Mouse (Mus musculus): ENCODE results near the gene Myrf. TPM values are rescaled to one million over a fixed set of nuclear protein-coding genes. Genes with fewer than 3 reads are reported as not detected.

Myrf gene
- total RNA-seq (2021) = 1 to 10 TPM; 6.2 to 9.1 TPM
- long read RNA-seq, experiment 1, partial matches to known transcripts = 1 of 3 reads
- long read RNA-seq, experiment 1, other reads (novel, unspliced or antisense) = 2 of 3 reads
- long read RNA-seq, experiment 2, partial matches to known transcripts = 2 of 2 reads
- long read RNA-seq, experiment 2, other reads (novel, unspliced or antisense) = 0 of 2 reads

DNA sequence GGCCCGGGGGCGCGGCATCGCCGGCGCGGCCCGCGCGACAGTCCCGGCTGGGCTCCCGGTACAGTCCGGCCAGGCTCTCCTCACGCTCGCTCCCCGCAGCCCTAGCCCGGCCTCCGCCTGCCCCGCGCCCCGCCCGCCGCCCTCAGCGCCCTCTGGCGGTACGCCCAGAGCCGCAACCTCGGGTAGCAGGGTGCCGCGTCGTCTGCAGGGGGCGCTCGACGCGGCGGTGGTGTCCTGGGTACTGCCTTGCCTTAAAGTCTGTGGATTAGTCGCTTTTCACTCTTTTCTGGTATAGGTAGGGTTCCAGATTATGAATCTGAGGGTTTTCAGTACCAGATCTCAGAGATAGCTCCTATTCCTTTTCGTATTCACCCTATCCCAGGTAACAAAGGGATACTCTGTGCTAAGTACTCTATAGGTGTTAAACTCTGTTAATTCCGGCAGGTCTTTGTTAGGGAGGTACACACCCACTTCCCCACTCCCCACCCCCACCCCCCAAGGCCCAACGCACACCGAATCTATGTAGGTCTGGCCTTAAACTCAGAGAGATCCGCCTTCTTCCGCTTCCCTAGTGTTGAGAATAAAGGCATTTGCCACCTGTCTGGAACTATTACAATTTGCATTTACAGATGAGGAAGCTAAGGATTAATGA, at the start of gene Myrf:
Gene Myrf, minus strand, starts transcription at position 95 of the 652 bp plus-strand sequence.
- DNase-seq (ENCODE audit: low spot score in 2 of 2) = peak; percentile 57 to 67

DNA sequence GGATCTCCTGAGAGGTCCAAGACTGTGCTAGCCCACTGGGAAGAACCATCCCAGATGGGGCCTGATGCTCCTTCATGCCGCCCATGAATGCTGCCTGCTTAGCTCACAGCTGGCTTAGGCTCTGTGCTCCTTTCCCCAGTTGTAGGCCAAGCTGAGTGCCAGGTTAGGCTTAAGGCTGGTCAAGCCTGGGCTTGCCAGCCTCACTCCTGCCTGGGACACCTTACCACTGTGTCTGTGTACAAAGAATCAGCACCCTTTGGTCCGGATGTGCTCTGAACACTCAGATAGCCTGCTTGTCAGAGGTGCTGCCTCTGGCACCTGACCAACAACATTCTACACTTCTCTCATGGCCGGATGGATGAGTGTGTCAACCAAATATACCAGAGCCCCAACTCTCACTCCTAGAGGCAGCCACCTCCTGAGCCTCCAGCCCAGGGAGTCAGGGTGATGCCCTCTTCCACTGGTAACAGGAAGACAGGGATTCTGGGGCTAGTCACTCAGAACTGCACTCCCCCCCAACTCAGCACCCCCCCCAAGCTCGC, 49.1 kb upstream of the Myrf start:
- DNase-seq (ENCODE audit: low spot score in 2 of 2) = no peak

DNA sequence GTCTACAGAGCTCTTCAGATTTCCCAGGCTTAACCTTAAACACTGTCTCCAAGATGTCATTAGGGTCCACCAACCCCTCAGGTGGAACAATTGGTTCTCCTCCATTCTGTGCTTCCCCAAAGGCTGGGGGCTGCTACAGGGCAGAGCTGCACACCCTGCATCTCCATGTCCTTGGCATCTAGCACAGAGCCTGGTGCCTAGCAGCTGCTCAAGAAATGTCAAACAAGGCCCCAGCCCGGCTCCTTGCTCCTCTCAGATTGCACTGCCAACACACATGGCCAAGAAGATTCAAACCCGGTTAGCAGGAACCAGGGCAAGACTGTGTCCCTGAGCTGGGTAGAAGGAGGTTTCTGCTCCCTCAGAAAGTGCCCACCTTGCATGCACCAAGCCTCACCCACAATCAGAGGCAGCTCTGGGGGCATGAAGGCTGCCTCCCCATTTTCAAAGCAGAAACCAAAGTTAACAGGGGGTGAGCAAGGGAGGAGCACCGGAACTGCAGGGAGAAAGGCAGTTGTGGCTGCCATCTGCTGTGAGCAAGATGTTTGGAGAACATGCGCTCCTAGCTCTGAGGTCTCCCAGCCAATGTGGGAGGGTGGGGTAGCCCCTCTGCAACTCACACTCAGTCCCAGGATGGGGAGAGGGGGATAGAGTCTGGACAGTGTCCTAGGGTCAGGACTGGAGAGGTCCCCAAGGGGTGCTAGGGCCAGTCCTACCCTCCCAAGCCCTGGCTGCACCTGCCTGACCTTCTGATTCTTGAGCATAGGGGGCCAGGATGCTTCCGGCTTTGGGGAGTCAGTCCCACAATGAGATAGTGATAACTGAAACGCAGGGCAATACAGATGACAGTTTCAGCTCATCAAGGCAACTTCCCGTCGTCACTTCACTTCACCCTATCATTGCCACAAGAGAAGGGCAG, 47.8 kb upstream of the Myrf start:
- no peak for DNase-seq (ENCODE audit: low spot score in 2 of 2)

DNA sequence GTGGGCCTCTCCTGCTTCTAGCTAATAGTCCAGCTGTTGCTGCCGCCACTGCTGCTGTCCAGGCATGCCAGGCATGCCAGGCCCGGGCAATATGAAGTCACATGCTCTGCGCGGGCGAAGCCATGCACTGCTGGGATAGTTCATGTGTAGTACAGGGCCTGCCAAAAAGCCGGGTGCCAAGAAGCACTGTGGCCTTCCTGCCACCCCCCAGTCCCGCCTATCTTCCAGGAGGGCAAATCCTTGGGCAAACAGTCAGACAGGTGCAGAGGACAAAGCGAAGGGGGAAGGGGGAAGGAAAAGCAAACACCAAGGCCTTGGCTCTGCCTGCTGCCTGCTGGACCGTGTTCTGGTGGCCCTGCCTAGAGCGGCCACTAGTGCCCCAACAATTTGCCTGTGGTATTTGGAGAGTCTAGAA, 45.9 kb upstream of the Myrf start:
- DNase-seq (ENCODE audit: low spot score in 2 of 2) = no peak

DNA sequence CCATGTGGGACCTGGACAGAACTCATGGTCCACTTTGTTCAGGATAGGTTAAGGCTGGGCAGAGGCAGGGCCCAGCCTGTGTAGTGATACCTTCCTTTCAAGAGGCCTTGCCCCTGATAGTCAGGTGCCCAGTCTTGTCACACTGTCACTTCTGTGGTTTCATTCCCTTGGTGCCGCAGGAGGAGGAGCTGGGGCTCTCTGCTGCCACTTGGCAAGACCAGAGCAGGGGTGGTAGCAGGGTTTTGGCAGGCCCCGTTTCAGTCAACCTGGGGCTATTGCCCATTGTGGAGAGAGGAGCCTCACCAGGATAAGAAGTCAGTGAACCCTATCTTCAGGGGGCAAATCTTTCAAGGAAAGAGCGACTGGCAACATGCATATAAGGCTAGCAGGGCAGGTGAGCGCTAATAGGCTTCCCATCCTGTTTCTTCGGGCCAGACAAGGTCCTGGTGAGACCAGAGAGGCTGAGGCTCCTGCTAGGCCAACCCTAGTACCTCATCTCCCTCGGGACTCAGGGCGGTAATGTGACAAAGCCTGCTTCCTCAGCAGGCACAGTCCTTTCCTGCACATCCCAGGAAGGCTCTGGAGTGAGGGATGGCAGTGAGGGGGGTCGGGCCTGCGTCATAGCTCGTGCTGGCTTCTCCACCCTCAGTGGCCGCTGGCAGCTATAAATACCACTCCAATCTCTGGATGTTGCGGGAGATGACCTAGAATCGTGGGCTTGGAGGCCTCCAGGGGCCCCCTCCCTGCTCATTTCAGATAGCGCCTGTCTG, 40.4 kb upstream of the Myrf start:
- DNase-seq (ENCODE audit: low spot score in 2 of 2) = no peak

DNA sequence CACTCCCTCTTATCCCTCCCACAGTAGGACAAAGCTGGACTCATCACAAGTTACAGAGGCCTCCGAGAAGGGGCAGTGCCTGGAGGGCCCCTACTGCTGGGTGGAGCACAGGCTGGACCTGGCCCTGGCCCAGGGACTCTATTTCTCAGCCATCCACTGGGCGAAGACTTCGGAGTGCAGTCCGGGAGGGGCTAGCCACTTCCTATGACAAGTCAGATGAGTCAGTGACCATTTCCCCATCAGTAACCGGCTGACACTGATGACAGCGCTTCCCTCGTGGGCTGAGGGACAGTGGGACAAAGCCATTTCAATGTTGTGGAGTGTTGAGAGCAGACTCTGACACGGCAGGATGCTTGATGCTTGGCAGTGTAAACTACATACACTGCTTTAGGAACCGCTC, 39.1 kb upstream of the Myrf start:
- no peak for DNase-seq (ENCODE audit: low spot score in 2 of 2)

DNA sequence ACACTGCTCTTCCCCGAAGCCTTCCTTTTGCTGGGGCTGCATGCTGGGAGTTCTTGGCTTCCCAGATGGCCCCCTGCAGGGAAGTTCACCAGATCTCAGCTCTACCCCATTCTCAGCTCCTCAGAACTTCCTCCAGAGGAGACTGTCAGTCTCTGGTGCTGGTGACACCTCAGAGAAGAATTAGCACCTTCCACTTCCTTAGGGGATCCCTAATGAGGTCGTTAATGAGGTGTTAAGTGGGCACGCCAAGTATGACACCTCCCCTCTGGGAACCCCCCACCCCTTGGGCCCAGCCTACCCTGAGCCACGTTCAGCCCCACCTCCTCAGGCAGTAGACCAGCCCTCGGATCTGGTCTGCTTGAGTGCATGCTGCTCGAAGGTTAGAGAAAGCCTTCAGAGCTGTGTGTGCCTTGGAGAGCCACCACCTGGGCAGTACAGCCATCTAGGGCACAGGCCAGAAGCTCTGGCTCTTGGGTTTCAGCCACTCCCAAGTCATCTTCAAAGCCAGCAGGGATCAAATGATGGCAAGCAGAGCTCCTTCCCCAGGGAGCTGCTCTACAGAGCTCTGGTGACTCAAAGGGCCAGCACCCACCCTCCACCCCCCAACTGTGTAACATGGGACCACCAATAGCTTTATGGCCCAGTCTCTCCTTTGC, 38.2 kb upstream of the Myrf start:
- no peak for DNase-seq (ENCODE audit: low spot score in 2 of 2)

DNA sequence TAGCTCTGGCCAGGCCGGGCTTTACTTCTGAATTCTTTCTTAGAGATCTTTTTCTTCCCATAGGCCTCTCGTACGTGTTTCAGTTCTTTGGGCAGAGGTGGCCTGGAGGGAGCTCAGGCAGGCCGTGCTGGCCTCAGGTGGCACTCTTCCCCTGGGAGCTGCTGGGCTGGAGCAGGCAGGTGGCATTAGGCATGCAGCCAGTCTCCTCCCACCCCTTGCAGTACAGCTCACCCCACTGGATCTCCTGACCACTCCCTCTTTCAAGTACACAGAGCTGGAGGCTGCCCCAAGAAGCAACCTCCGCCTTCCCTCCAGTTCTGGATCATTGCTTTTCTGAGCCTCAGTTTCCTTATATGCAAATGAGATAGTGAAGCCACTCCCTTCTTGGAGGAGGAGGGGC, 37.2 kb upstream of the Myrf start:
- no peak for DNase-seq (ENCODE audit: low spot score in 2 of 2)

DNA sequence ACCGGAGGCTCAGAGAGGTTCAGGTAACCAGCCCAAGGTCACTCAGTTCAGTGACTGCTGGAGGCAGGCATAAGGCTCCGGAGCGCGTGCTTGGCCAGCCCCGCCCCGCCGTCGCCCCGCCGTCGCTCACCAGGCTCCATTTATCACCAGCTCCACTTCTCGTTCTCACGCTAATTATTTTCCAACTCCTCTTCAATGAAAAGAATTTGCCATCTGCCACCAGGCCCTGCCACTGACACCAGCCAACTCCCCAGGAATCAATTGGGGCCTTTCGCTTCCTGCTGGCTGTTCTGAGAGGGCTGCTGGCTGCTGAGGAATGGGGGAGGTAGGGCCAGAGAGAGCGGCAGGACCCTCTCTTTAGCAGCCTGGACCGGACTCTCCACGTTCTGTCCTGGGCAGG, 36.8 kb upstream of the Myrf start:
- no peak for DNase-seq (ENCODE audit: low spot score in 2 of 2)

DNA sequence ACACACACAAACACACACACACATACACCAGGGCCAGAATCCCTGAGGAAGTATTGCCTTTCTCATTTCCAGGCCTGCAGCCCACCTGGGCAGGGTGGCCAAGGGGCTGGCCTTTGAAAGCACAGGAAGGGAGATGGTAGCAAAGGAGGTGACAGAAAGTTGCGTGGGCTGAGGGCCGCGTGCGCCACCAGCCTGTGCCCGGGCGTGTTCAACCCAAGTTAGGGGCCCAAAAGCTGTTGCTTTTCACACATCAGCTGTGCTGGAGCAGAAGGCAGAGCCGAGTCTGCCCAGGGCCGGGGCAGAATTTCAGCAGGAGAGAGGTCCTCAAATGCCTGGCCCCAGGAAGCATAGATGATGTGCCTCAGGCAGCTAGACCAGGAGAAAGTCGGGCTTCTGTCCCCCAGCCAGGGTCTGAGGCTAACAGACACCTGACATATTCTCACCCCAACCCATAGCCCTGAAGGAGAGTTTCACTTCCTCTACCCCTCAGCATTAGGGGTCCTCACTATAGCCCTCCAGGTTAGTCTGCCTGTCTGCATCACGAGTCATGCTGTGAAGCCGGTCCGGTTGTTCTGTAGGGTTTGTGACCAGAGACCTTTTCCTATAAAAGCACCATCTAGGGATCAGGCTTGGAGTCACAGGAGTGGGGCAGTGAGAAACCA, 36.1 kb upstream of the Myrf start:
- DNase-seq (ENCODE audit: low spot score in 2 of 2) = no peak

DNA sequence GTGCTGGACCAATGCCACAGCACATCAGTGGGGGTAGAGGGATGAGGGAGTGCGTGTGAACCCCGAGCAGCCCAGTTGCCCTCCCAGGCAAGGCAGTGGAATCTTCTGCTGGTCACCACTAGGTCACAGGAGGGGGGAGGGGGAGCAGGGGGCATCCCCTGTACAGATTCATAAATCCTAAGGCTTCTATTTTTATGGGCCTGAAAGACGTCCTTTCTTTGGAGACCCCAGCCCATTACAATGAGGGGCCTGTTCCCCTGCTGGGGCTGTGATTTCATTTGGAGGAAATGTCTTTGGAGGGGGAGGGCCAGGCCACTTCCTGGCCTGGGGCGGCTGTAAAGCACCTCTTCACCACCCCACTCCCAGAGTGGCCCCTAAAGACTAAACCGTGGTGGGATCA, 33.5 kb upstream of the Myrf start:
- DNase-seq (ENCODE audit: low spot score in 2 of 2) = no peak

DNA sequence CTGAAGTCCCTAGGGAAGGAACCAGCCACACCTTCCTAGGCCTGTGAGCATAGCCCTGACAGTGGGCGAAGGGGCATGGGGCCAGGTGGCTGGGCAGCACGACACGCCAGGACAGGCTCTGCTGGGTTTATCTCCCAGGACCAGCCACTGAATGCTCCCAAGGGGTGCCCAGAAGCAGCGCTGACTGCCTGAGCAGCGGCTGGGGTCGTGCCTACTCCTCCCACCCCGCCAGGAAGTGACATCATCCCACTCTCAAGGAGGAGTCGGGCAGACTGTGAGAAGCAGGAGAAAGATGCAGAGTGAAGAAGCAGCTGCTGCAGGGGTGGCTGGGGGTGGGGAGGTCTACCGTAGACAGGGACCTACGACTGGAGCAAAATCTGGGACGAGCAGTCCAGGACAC, 32.2 kb upstream of the Myrf start:
- no peak for DNase-seq (ENCODE audit: low spot score in 2 of 2)

DNA sequence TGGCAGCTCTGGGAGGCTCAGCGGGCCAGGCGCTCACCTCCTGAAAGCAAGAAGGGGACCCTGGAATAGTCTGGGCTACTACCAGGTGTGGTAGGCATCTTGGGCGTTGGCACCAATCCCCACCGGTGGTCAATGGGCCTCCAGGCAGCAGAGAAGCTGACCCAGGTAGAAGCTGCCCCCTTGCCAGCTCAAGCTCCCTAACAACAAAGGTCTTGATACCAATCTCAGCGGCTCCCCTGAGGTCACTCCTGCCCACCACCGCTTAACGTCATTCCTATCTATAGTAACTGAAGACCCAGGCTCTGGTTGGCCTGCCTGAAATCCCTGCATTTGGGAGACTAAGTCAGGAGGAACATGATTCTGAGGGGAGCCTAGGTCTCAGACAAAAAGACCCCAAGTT, 31.0 kb upstream of the Myrf start:
- DNase-seq (ENCODE audit: low spot score in 2 of 2) = no peak

DNA sequence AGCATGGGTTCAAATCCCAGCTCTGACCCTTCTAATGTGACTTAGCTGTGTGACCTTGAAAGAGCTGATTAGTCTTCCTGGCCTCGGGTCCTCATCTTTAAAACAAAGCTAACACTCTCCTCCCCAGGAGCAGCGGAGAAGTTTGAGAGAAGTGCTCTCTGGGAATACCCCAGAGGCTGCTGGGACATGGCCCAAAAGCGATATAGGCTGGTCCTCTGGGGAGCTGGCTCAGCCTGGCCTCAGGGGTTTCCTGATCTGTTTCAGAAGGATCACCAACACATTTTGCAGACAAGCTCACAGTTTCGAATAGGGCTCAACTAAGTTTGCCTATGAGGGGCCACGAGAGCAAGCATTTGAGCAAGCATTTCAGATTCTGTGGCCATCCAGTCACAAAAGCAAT, 29.8 kb upstream of the Myrf start:
- no peak for DNase-seq (ENCODE audit: low spot score in 2 of 2)

DNA sequence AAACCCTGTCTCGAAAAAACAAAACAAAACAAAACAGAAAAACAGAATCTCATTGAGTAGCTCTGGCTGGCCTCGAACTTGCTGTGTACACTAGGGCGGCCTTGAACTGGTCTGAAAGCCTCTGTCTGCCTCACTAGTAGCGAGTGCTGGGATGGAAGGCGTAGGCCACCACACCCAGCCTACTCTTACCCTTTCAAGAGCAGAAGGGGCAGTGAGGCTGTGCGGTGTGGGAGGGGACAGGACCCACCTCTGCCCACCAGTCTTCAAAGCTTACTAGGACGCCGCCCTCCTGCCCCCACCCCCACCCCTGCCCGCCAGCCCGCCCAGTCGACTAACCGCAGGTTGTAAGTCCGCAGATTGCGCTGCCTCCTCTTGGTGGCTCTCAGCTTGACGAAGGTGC, 28.3 kb upstream of the Myrf start:
- no peak for DNase-seq (ENCODE audit: low spot score in 2 of 2)

DNA sequence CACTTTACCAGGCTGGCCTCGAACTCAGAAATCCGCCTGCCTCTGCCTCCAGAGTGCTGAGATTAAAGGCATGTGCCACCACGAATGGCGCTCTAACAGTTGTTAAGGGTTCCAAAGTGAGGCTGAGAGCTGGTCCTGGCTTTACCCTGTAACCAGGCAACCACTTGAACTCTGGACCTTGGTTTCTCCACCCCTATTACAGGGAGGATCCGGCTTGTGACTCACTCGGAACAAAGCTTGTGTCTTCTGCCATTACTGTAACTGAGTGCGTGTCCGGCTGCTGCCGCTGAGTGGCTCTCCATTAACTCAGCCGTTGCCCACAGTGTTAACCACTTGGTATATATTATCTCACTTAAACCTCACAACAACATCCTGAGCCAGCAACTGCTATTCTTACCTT, 27.4 kb upstream of the Myrf start:
- DNase-seq (ENCODE audit: low spot score in 2 of 2) = no peak

DNA sequence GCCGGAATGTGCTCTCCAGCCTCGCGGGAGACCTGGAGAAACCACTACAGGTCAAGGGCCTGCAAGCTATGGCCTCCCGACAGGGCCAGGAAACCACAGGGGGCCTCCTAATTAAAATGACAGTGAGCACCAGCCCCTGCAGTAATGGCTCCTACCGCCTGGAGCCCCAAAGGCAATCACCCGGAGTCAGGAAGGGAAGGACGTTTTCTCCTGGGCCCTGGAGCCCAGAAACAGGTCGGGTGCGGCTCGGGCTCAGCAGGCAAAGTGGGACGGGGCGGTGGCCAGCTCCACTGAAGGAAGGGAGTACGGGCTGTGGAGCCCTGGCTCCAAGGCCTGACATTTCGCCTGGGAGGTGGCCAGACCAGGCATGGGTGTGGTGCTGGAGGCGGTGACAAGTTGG, 26.5 kb upstream of the Myrf start:
- DNase-seq (ENCODE audit: low spot score in 2 of 2) = no peak

DNA sequence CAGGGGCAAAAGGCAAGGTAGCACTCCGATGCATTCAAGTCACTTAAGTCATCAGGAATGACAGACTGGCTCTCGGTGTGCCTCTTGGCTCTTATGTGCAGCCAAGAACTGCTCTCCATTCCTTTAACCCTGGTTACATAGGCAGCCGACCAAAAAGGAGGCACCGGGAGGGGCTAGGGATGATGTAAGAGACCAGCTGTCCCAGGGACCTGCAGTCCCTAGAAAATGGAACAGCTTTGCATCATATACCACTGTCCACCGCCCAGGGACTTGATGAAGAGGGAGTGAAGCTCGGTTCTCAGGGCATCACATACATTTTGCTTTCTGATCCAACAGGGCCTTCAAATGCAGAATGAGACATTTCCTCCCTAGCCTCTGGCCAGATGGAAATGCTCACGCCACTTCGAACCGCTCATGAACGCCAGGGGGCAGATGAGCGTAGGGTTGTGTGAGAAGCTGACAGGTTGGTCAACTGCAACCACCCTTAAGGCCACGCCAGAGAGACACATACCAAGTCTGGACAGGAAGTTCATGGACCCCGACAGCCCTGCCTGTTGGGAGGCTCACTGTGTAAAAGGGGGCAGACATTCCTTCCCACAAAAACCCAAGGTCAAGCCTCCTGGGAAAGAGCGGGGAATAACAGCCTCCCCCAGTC, 25.8 kb upstream of the Myrf start:
- peak; percentile 45 to 75 for DNase-seq (ENCODE audit: low spot score in 2 of 2)

DNA sequence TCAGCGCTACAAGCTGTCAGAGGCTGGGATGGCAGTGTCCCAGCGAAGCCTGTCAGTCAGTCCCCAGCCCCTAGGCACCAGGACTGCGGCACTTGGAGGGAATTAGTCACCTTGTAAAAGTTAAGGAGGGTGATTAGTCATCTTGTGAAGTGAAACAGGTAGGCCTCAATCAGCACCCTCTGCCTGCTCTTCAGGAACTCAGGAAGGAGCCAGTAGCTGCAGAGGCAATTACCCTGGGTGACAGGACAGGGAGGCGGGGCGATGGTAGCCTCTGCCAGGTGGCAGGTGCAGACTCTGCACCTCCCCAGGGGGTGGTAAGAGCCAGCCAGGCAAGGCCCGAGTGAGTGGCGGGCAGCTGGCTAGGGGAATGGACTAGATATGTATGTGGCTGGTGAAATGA, 20.8 kb upstream of the Myrf start:
- DNase-seq (ENCODE audit: low spot score in 2 of 2) = no peak

Data from adrenal gland, postnatal 4 days (tissue).